Mouse (Mus musculus) cerebellum, adult 11 months (tissue): ENCODE data around the gene Nrip2.
"Not testable (repeated sequence)": the region's sequence is repeated elsewhere in the genome, so short reads cannot be mapped to it uniquely, and the experiment has no call there.

ENCODE experiments used
- DNase-seq: peaks from one replicate; pipeline ENCODE4 v3.0.0; 2022

The Nrip2 gene

GRCm38 (mm10) chr6:128398996-128399395 is at the start of gene Nrip2:
TSS of gene Nrip2 (plus strand) at chr6:128399296.
- DNase-seq, result no peak

GRCm38 (mm10) chr6:128349711-128350110 is 49.4 kb upstream of the Nrip2 start:
- DNase-seq, result no peak

DNA sequence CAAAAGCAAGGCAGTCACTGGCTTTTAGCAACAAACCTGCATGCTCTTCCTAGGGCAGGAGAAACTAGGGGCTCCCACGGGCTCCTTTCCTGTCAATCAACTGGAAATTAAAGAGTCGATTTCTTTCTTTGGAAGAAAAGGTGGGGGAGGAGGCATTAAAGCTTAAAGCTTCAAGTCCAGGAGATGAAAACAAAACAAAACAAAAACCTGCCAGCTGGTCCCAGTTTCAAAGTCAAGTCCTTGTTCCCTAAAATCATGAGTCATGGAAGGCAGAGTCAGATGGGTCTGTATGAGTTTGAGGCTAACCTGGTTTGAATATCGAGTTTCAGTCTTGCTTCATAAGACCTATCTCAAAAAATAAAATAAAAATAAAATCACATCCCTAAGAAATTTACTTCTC is 45.0 kb upstream of the Nrip2 start:
- DNase-seq, result no peak

DNA sequence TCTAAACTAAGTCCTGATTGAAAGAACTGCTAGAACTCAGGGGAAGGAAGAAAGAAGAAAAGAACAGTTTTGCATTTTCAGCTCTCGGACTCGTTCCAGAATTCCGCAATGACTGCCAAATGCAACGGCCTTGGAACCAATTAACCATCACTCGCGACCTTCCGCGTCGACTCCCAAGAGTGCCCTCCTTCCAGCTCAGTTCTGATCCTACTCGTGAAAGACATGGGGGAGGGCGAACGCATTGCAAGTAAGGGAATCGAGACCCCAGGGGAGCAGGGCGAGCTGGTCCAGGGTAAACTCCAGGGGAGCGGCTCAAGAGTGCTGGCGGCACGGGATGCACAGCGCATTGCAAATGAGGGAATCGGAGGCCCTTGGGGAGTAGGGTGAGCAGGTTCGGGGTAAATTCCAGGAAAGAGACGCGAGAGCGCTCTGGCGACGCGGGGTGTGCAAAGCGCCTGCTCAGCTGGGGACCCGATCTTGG is 43.9 kb upstream of the Nrip2 start:
- no peak for DNase-seq

DNA sequence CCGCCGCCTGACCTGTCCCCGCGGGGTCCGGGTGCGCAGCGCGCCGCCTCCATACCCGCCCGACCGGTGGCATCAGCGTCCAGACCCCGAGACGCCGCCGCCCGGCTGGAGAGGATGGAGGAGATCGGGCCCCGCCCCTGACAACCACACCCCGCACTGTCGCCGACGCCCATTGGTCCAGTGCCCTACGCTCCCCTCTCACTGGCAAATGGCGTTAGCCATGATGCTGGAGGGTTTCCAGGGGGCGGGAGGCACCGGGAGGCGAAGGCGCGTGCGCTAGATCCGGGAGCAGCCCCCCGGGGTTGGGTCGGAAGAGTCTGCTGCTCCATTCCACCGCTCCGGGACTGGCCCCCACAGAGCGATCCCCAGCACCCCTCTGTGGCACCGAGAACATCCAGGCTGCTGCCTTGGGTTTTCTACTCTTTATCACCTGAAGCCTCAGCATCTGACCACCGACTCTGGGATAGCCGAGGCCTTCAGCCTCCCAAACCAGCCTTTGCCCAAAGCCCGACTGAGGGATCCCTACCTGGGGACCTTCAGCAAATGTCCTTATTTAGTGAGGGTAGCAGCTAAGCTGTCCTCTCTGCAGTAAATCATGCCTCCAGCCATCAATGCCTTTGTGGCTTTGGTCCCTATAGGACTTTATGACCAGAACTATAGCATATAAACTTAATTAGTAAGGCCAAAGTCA is 43.2 kb upstream of the Nrip2 start, which contains the start of gene Tulp3:
Gene Tulp3, minus strand, starts transcription at position 126 of the 691 bp plus-strand sequence.
- DNase-seq, result peak; percentile 97

DNA sequence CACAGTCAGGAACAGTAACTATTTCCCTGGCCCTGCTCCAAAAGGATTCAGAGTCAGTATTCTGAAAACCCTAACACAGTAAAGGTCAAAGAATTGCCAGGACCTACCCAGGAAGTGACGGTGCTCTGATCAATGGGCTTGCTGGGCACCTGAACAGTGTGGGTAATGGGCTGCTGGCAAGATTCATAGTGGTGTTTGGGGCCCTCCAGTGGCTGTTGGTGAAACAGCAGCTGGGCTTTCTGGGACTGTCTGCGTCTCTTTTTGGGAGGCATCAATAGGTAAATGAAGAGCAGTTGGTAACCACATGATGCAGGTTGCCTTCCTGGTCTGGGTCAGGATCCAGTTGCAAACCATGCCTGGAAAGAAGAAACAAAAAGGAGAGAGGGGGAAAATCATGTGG is 40.1 kb upstream of the Nrip2 start:
- peak; percentile 64 for DNase-seq

- no peak for DNase-seq
Observed at GRCm38 (mm10) chr6:128361901-128362300, 37.2 kb upstream of the Nrip2 start.

- DNase-seq, result peak; percentile 78
Observed at GRCm38 (mm10) chr6:128362381-128363006, 36.6 kb upstream of the Nrip2 start, which contains the start of the genes Rhno1 and Foxm1. TSS of gene Rhno1 (minus strand) at chr6:128362911. TSS of gene Foxm1 (plus strand) at chr6:128362967.

GRCm38 (mm10) chr6:128363007-128363825 is 35.9 kb upstream of the Nrip2 start:
- no peak for DNase-seq

DNA sequence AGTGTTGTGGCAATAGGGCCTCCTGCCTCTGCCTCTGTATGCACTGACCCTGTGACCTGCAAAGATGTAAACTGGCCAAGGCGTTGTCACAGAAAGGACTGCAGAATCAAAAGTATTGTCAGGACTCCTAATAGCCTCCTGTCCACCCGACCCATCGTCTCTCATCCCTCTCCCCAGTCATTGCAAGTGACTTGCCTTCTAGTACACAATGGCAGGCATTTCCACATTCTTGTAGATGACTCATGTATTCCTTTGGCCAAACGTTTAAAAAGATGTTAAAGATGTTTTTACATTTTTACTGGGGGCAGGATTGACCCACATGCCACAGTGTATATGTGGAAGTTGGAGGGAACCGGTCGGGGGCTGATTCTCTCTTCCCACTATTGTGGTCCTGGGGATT is 34.4 kb upstream of the Nrip2 start:
- DNase-seq, result no peak

GRCm38 (mm10) chr6:128366466-128366865 is 32.6 kb upstream of the Nrip2 start:
- no peak for DNase-seq

GRCm38 (mm10) chr6:128370040-128370439 is 29.1 kb upstream of the Nrip2 start:
- DNase-seq, result no peak

GRCm38 (mm10) chr6:128375192-128375591 is 23.9 kb upstream of the Nrip2 start, which contains the start of the genes Tex52 and Gm44596:
TSS of gene Tex52 (plus strand) at chr6:128375456.
TSS of gene Gm44596 (plus strand) at chr6:128375503.
- no peak for DNase-seq

DNA sequence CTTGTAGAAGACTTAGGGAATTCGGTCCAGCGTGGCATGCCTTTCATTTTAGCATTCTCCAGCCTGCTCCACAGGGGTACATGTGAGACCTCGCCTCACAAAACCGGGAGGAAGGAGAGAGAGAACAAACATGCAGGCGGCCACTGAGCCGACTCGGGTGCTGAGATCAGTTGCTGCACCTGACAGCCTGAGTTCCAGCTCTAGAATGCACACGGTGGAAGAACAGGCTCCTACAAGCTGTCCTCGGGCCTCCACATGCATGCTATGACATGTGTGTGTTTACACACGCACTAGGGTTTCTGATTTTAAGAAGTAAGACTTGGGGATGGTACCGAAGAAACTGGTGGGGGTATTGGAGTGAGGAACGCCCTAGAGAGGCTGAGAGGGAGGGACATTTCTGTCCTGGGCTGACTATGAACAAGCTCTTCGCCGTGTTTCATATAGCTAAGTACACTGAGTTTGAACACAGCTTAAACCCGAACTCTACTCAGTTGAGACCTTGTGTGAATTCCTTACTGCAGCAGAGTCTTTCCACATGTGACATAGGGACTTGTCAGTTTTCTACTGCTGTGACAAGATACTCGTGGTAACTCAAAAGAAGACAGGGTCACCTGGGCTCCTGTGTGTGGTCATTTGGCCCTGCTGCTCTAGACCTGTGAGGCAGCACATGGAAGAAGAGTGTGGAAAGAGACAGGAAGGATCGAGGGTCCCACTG is 22.6 kb upstream of the Nrip2 start:
- no peak for DNase-seq

DNA sequence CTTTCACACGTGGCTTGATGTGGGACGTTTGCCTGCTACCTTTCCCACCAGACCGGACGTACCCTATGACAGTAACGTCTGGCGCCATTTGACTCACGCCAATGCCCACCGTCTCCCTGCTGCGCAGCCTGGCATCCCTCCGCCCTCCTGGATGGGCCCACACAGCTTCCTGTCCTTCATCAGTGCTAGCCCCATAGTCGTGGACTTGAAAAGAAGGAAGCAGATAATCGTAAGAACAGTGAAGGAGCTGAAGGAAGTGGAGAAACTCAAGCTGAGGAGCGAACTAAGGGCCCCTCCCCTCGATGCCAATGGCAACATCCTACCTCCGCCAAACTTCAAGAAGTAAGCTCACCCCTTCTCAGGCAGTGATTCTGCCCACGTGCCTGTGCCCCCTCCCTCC is 19.5 kb upstream of the Nrip2 start:
- DNase-seq, result no peak

DNA sequence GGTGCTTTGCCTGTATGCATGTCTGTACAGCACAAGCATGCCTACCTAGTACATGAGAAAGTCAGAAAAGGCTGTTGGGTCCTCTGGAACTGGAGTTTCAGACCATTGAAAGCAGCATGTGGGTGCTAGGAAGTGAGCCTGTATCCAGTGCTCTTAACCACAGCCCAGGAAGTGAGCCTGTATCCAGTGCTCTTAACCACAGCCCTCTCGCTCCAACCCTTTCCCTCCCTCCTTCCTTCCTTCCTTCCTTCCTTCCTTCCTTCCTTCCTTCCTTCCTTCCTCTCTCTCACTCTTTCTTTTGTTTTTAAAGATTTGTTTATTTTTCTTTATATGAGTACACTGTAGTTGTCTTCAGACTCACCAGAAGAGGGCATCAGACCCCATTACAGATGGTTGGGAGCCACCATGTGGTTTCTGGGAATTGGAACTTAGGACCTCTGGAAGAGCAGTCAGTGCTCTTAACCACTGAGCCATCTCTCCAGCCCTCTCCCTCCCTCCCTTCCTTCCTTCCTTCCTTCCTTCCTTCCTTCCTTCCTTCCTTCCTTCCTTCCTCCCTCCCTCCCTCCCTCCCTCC is 18.4 kb upstream of the Nrip2 start:
- not testable (repeated sequence) for DNase-seq

DNA sequence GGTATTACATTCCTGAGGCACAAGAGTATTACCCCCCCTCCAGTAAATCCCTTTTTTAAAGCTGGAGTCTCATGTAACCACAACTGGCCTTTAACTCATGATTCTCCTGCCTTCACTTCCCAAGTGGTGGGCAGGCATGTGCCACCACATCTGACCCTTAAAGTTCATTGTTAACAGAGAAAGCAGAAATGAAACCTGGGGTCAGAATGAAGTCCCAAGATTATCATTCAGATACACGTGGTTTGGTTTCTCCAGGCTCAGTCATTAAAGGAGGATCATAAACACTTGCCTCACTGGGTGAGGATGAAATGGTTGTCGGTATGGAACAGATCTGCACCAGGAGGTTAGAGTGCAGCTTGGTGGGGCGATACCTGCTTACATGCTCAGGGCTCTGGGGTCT is 17.8 kb upstream of the Nrip2 start:
- no peak for DNase-seq

DNA sequence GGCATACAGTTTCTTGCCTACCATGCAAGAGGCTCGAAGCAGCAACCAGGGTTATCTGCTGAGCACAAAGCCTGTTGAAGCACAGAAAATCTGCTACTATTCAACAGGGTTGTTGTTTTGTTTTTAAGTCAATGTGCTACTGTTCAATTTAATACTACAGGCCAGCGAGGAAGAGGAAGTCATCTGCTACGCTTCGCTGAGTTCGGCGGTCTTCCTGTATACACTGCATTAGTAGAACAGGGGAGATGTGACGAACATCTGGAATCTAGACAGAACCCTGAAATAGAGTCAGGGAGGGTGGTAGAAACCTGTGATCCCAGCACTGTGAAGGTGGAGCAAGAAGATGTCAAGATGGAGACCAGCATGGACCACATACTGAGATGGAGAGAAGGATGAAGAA is 15.3 kb upstream of the Nrip2 start:
- DNase-seq, result no peak

GRCm38 (mm10) chr6:128385026-128385425 is 14.1 kb upstream of the Nrip2 start:
- DNase-seq, result no peak

GRCm38 (mm10) chr6:128389185-128389584 is 9.9 kb upstream of the Nrip2 start:
- no peak for DNase-seq

- DNase-seq, result no peak
Observed at GRCm38 (mm10) chr6:128390683-128391082, 8.4 kb upstream of the Nrip2 start.

DNA sequence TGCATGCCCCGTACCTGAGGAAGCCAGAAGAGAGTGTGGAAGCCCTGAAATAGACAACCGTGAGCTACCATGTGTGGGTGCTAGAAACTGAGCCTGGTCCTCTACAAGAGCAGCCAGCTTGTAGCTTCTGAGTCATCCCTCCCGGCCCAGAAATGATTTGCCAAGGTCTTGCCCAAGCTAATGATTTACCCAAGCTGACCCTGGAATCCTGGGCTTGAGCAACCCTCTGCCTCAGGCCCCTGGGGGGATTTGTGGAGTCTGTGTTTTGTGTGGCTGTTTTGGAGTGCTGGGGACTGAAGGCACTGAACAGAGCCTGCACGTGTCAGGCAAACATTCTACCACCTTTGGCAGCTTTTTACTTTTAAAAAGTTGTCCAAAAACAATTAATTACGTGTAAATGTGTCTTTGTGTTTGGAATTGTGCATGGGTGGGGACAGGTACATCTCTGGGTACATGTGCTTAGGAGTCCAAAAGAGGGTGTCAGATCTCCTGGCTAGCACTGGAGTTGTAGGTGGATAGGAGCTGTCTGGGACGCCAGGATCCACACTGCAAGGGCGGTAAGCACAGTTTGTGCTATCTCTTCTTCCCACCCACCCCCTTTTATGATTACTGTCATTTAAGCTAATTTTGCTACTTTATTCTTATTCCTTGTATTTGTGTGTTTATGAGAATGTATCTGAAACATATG is 1.4 kb upstream of the Nrip2 start:
- no peak for DNase-seq
